Mouse (Mus musculus) testis, adult 2 months (tissue): ENCODE measurements at regions not wholly inside any gene's neighbourhood (a gene's known extent, or its start where the extent isn't known, plus 50 kb on each side); places are given as distances from the start of the nearest gene placed in this dataset.

Experiments used
- CTCF ChIP-seq: fragments of 200-500 bp; IDR thresholded peaks from 2 replicates; pipeline ENCODE4 v1.5.1; 2012; ENCODE audit warnings: low read depth, mild to moderate bottlenecking, inconsistent platforms, low read length, moderate library complexity; ENCODE audit not compliant: control insufficient read depth, insufficient read depth, insufficient replicate concordance
- POLR2A ChIP-seq: fragments of 200-500 bp; IDR thresholded peaks from 2 replicates; pipeline ENCODE4 v1.6.1; 2012; ENCODE audit warnings: low read depth, mild to moderate bottlenecking, inconsistent platforms, low read length, moderate library complexity; ENCODE audit not compliant: control insufficient read depth

GRCm38 (mm10) chr11:109005681-109006080 is 85.5 kb downstream of the Axin2 start:
- TF ChIP-seq CTCF (no peak), POLR2A (no peak)
